Mouse (Mus musculus): ENCODE measurements around the gene Agmat.

- TF ChIP-seq CTCF (IDR thresholded peaks at IDR 0.05) (no peak), EP300 (IDR thresholded peaks at IDR 0.05) (no peak)
Measured at GRCm38 (mm10) chr4:141734446-141735205, 11.8 kb upstream of the Agmat start.
